Mouse (Mus musculus) liver, adult 2 months (tissue): ENCODE results near the gene Grin2c.

Source experiments
- CTCF ChIP-seq: fragments of 200-500 bp; IDR thresholded peaks from 2 replicates; pipeline ENCODE4 v1.5.1; 2011; ENCODE audit warnings: low read depth, low read length, control low read depth
- POLR2A ChIP-seq: fragments of 200-500 bp; IDR thresholded peaks from 2 replicates; pipeline ENCODE4 v1.6.1; 2011; ENCODE audit warnings: low read length, control low read depth; ENCODE audit not compliant: insufficient read depth; ENCODE audit errors: extremely low read depth

DNA sequence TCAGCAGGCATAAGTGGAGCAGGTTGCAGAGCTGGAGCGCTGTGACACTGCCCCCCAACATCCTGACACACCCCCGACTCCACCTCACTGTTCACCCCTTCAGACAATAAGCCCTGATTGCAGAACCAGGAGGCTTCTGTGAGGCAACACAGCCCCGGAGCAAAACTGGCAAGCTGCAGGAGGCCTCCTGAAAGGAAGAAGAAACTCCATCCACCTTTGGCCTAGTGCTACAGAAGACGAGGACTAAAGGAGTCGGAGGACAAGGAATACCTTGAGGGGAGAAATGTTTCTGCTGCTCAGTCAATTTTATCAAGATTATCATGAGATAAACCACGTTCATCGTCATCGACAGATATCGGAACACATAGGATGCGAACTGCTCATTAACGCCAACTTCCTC is 28.9 kb upstream of the Grin2c start:
- no peak for TF ChIP-seq CTCF
- TF ChIP-seq POLR2A, result no peak
